13 mouse cellular contexts compared by ENCODE assay signal in the genomic region with DNA sequence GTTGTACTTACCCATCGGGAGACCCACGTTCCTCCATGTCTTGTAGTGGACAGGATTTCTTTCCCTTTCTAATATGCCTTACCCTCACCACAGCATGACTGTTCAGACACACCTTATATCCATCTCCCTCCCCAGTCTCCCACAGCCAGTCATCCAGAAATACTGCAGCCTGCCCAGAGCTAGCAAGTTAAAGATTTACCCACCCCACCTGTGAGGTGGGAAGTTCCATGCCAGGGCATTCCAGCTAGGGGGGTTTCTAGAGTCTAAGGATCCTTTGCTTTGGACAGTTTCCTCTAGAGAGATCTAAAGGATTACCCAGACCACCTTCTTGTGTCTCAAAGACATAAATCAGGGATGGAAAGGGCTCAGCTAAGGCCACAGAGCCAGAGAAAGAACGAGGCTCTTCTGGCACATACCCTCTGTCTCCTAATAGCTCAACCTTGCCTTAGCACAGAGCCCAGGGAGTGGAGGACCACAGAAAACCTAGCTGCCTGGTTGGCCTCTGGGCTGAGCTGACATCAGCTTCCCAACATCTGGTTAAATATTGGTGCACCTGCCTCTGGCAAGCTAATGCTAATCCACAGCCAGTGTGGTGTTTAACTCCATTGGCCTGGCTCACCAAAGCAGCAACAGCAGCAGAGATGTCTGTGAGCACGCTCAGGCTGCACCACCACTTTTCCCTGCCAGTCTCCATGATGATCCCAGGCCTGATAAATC. TPM values are rescaled to one million over a fixed set of nuclear protein-coding genes. Genes with fewer than 3 reads are reported as not detected.
DNase-seq lines count a peak whose midpoint lies in the region; ATAC-seq and TF ChIP-seq lines count a peak whose summit lies in the region.
"Had no signal": no experiment of that assay in that cellular context is flagged by ENCODE, and none has a peak within 500 bp of the region (broad histone marks: within the 10 kb centered on the region; RNA-seq: fewer than 3 reads in every experiment).

A gene (minus strand): TSS at position 163 of the 717 bp plus-strand sequence.

- TF ChIP-seq POLR2A in lung, adult 2 months (IDR thresholded peaks at IDR 0.05; ENCODE audit: borderline replicate concordance, extremely low read depth, low read depth, low read length) = no peak

- H3K4me1 ChIP-seq in lung, embryonic 15.5 days = 0 out of 2 replicates have a peak, but pooled peaks cover 7% of the 10 kb centered on the region
- no peaks in the 10 kb centered on the region for H3K4me1 ChIP-seq in lung, adult 2 months (ENCODE audit: control insufficient read depth, insufficient read depth, low read length)
- no peaks in the 10 kb centered on the region for H3K4me1 ChIP-seq in kidney, embryonic 14.5 days (ENCODE audit: control insufficient read depth, insufficient read depth, low read length)
- no peaks in the 10 kb centered on the region for H3K4me1 ChIP-seq in liver, embryonic 11.5 days (replicated peaks; ENCODE audit: control insufficient read depth, insufficient read depth, low read length)
- H3K4me1 ChIP-seq in stomach, postnatal 0 days (replicated peaks; ENCODE audit: control insufficient read depth, insufficient read depth) = no peaks in the 10 kb centered on the region; the same call in 1 of the 2 replicates
- H3K4me1 ChIP-seq: heart, embryonic 15.5 days had no signal

- H3K9me3 ChIP-seq in lung, embryonic 15.5 days = no peaks in the 10 kb centered on the region
- H3K9me3 ChIP-seq in kidney, embryonic 14.5 days (ENCODE audit: control insufficient read depth, low read length) = peaks cover 3% of the 10 kb centered on the region; the same call in 1 of the 2 replicates
- no peaks in the 10 kb centered on the region for H3K9me3 ChIP-seq in liver, embryonic 11.5 days (ENCODE audit: control insufficient read depth, low read length)
- no peaks in the 10 kb centered on the region for H3K9me3 ChIP-seq in stomach, postnatal 0 days (ENCODE audit: control insufficient read depth, low read length)
- H3K9me3 ChIP-seq: heart, embryonic 15.5 days had no signal

- peak; percentile 67; the same call in 1 of the 2 replicates for ATAC-seq in lung, embryonic 15.5 days (ENCODE audit: borderline replicate concordance, extremely low read depth, low FRiP score, low TSS enrichment)
- peak; percentile 91 for ATAC-seq in kidney, embryonic 14.5 days (ENCODE audit: low FRiP score, low TSS enrichment)
- ATAC-seq in liver, embryonic 11.5 days (replicated peaks; ENCODE audit: low FRiP score) = peak; percentile 66
- ATAC-seq in stomach, postnatal 0 days (ENCODE audit: low FRiP score, low TSS enrichment) = peak; percentile 84
- ATAC-seq: hindbrain, postnatal 0 days had no signal

- TF ChIP-seq EP300 in stomach, postnatal 0 days (optimal IDR thresholded peaks at IDR 0.05) = no peak

- H3K4me3 ChIP-seq in lung, embryonic 15.5 days = peak within 1 kb of the TSS; percentile 27
- H3K4me3 ChIP-seq in lung, adult 2 months (replicated peaks; ENCODE audit: extremely low read depth, low read depth, low read length) = no peak within 1 kb of the TSS
- H3K4me3 ChIP-seq in kidney, embryonic 14.5 days (ENCODE audit: low read length) = peak within 1 kb of the TSS; percentile 37
- peak within 1 kb of the TSS; percentile 40 for H3K4me3 ChIP-seq in liver, embryonic 11.5 days (ENCODE audit: low read depth, low read length)
- H3K4me3 ChIP-seq in stomach, postnatal 0 days (ENCODE audit: low read depth, low read length) = no peak within 1 kb of the TSS
- H3K4me3 ChIP-seq: heart, embryonic 15.5 days had no signal

- TF ChIP-seq CTCF in lung, adult 2 months (IDR thresholded peaks at IDR 0.05; ENCODE audit: insufficient read depth, low read length) = no peak
- no peak for TF ChIP-seq CTCF in stomach, postnatal 0 days (IDR thresholded peaks at IDR 0.05; ENCODE audit: low read depth)

- no peak for DNase-seq in lung, adult 2 months
- DNase-seq in liver, embryonic 11.5 days (ENCODE audit: low spot score) = no peak
- peak; percentile 56 for DNase-seq in stomach, postnatal 0 days (ENCODE audit: low spot score)
- DNase-seq in embryo, embryonic 11 days = no peak
- DNase-seq in urinary bladder, postnatal 36 days (ENCODE audit: low spot score in 2 of 2) = no peak
- DNase-seq in spleen, postnatal 14 days (ENCODE audit: low spot score in 2 of 2) = no peak
- DNase-seq: cerebellum, adult 11-12 months; layer of hippocampus, postnatal 36 days had no signal

- WGBS in lung, embryonic 15.5 days = 42% methylated on average over 4 of the region's 4 CpGs
- WGBS in lung, adult 2 months = 59% methylated on average over 4 of the region's 4 CpGs
- WGBS in kidney, embryonic 14.5 days = 57% methylated on average over 4 of the region's 4 CpGs
- 55% methylated on average over 4 of the region's 4 CpGs for WGBS in liver, embryonic 11.5 days
- WGBS in stomach, postnatal 0 days = 54% methylated on average over 4 of the region's 4 CpGs

- no peaks in the 10 kb centered on the region; the same call in 1 of the 2 replicates for H3K27me3 ChIP-seq in lung, embryonic 15.5 days
- no peaks in the 10 kb centered on the region; the same call in 1 of the 2 replicates for H3K27me3 ChIP-seq in kidney, embryonic 14.5 days (ENCODE audit: control insufficient read depth, insufficient read depth, low read length)
- peaks cover 8% of the 10 kb centered on the region; the same call in 1 of the 2 replicates for H3K27me3 ChIP-seq in liver, embryonic 11.5 days (replicated peaks; ENCODE audit: control insufficient read depth, insufficient read depth, low read length)
- no peaks in the 10 kb centered on the region for H3K27me3 ChIP-seq in stomach, postnatal 0 days (ENCODE audit: control insufficient read depth, insufficient read depth, low read length)

- H3K27ac ChIP-seq in lung, embryonic 15.5 days = peak within 1 kb of the TSS; percentile 78
- peak within 1 kb of the TSS; percentile 89 for H3K27ac ChIP-seq in kidney, embryonic 14.5 days (ENCODE audit: low read depth, low read length)
- H3K27ac ChIP-seq in liver, embryonic 11.5 days (ENCODE audit: low read depth, low read length) = peak within 1 kb of the TSS; percentile 25; the same call in 1 of the 2 replicates
- no peak within 1 kb of the TSS for H3K27ac ChIP-seq in stomach, postnatal 0 days (replicated peaks)
- H3K27ac ChIP-seq: heart, embryonic 15.5 days; hindbrain, postnatal 0 days had no signal

- H3K4me2 ChIP-seq in lung, embryonic 15.5 days = peak within 1 kb of the TSS; percentile 49
- H3K4me2 ChIP-seq in kidney, embryonic 14.5 days (replicated peaks; ENCODE audit: low read depth, low read length) = peak within 1 kb of the TSS; percentile 49
- peak within 1 kb of the TSS; percentile 54 for H3K4me2 ChIP-seq in liver, embryonic 11.5 days
- H3K4me2 ChIP-seq in stomach, postnatal 0 days (replicated peaks; ENCODE audit: low read depth) = peak within 1 kb of the TSS; percentile 32
- H3K4me2 ChIP-seq: heart, embryonic 15.5 days had no signal

- H3K36me3 ChIP-seq in lung, embryonic 15.5 days = no peaks in the 10 kb centered on the region
- no peaks in the 10 kb centered on the region for H3K36me3 ChIP-seq in kidney, embryonic 14.5 days (ENCODE audit: control insufficient read depth, insufficient read depth, low read length)
- no peaks in the 10 kb centered on the region for H3K36me3 ChIP-seq in liver, embryonic 11.5 days (ENCODE audit: control insufficient read depth, insufficient read depth, low read length)
- no peaks in the 10 kb centered on the region for H3K36me3 ChIP-seq in stomach, postnatal 0 days (ENCODE audit: control insufficient read depth, insufficient read depth, low read length)
- H3K36me3 ChIP-seq: heart, embryonic 15.5 days had no signal

- H3K9ac ChIP-seq in lung, embryonic 15.5 days = no peak within 1 kb of the TSS; the same call in 1 of the 2 replicates
- H3K9ac ChIP-seq in kidney, embryonic 14.5 days (ENCODE audit: low read depth, low read length) = peak within 1 kb of the TSS; percentile 53
- H3K9ac ChIP-seq in liver, embryonic 11.5 days (ENCODE audit: low read depth, low read length) = no peak within 1 kb of the TSS
- H3K9ac ChIP-seq in stomach, postnatal 0 days (ENCODE audit: low read length) = no peak within 1 kb of the TSS
- H3K9ac ChIP-seq: heart, embryonic 15.5 days had no signal

RNA-seq across cellular contexts. Expression of the gene that starts here (rescaled TPM):
- polyA plus RNA-seq in lung, embryonic 15.5 days (2015; fragmentation: Nextera tagmentation; extraction: Ambion mirVana) = 8.3 and 9.2 TPM in 2 replicates
- polyA plus RNA-seq in lung, adult 2 months (2012; rRNA removed) = 0.11 TPM in 1 of 2 replicates, not detected in the other
- polyA plus RNA-seq in kidney, embryonic 14.5 days (2014; fragmentation: Nextera tagmentation; extraction: Ambion mirVana) = 60.0 and 70.3 TPM in 2 replicates
- polyA plus RNA-seq in liver, embryonic 11.5 days (2014; fragmentation: Nextera tagmentation; extraction: Ambion mirVana) = 7.9 and 9.0 TPM in 2 replicates
- polyA plus RNA-seq in stomach, postnatal 0 days (2015; fragmentation: Nextera tagmentation; extraction: Ambion mirVana) = 4.0 and 4.7 TPM in 2 replicates
- polyA plus RNA-seq: frontal cortex, adult 2 months had no signal

Comparison
In these comparisons a context has a peak if more than half of its experiments do, and no peak if none do; other contexts are left out.
1. H3K4me3 ChIP-seq: peak in lung, embryonic 15.5 days (single experiment), kidney, embryonic 14.5 days (single experiment) and liver, embryonic 11.5 days (single experiment); none in lung, adult 2 months (single experiment) and stomach, postnatal 0 days (single experiment).
2. Peak in every context shown above with its lines, with median percentiles within 50 percentile points of each other: ATAC-seq and H3K4me2 ChIP-seq.